Mouse (Mus musculus) lung, postnatal 0 days (tissue): ENCODE results near the gene Snw1. TPM values are rescaled to one million over a fixed set of nuclear protein-coding genes. Genes with fewer than 3 reads are reported as not detected.
A peak's percentile ranks its signal among the peaks of the same experiment; 100 is the strongest.

Experiments used
- ATAC-seq: fragments of 200-750 bp; cut with Nextera tagmentation; 2 replicates; pipeline ENCODE4 v1.8.0; 2017; ENCODE audit warnings: moderate library complexity
- DNase-seq: peaks from one replicate; pipeline ENCODE4 v3.0.0-alpha.2; 2016; ENCODE audit warnings: low spot score
- H3K27ac ChIP-seq: fragments of 300-500 bp; sonication (generic); 2 replicates; pipeline ENCODE4 v1.5.1; 2014; ENCODE audit warnings: antibody characterized with exemption, mild to moderate bottlenecking, low read length, mixed read lengths
- H3K27me3 ChIP-seq: fragments of 300-500 bp; sonication (generic); replicated peaks from 2 replicates; pipeline ENCODE4 v1.6.1; 2014; ENCODE audit warnings: low read length, mixed read lengths; ENCODE audit not compliant: insufficient read depth
- H3K36me3 ChIP-seq: fragments of 300-500 bp; sonication (generic); 2 replicates; pipeline ENCODE4 v1.6.1; 2014; ENCODE audit warnings: low read length, mixed read lengths; ENCODE audit not compliant: insufficient read depth
- H3K4me1 ChIP-seq: fragments of 300-500 bp; sonication (generic); 2 replicates; pipeline ENCODE4 v1.6.1; 2014; ENCODE audit warnings: antibody characterized with exemption, low read depth, low read length, mixed read lengths; ENCODE audit not compliant: insufficient read depth
- H3K4me2 ChIP-seq: fragments of 300-500 bp; sonication (generic); replicated peaks from 2 replicates; pipeline ENCODE4 v1.6.1; 2014; ENCODE audit warnings: low read depth, mild to moderate bottlenecking, low read length, moderate library complexity, mixed read lengths
- H3K4me3 ChIP-seq: fragments of 300-500 bp; sonication (generic); 2 replicates; pipeline ENCODE4 v1.5.1; 2014; ENCODE audit warnings: low read depth, low read length
- H3K9ac ChIP-seq: fragments of 300-500 bp; sonication (generic); replicated peaks from 2 replicates; pipeline ENCODE4 v1.6.1; 2014; ENCODE audit warnings: low read depth, mild to moderate bottlenecking
- H3K9me3 ChIP-seq: fragments of 300-500 bp; sonication (generic); 2 replicates; pipeline ENCODE4 v1.6.1; 2016; ENCODE audit warnings: low read length, mixed read lengths
- CTCF ChIP-seq: IDR thresholded peaks from 2 replicates; pipeline ENCODE4 v1.5.1; 2016; ENCODE audit warnings: antibody characterized with exemption, mild to moderate bottlenecking
- EP300 ChIP-seq: IDR thresholded peaks from 2 replicates; pipeline ENCODE4 v1.6.1; 2016; ENCODE audit warnings: antibody characterized with exemption, mild to moderate bottlenecking, control low read depth
- WGBS: fragments of 180-500 bp; shearing (Covaris S2); extraction: QIAGEN DNeasy Blood & Tissue Kit; methylation state at CpG from one replicate; pipeline ENCODE4 v1.1.7; 2014; 5-methylcytosine and 5-hydroxymethylcytosine counted together
- polyA plus RNA-seq: library from polyadenylated mRNA; unstranded; fragments of >200 nt; fragmentation: Nextera tagmentation; extraction: Ambion mirVana; gene quantifications from 2 replicates; pipeline ENCODE4 v1.2.1, GENCODE M21; 2015

Gene Snw1
- polyA plus RNA-seq, 1 experiment from 2014 or later, result 93.9 TPM

- H3K27ac ChIP-seq, result no peak overlapping the region
- no peaks in the 10 kb centered on the region for H3K27me3 ChIP-seq
- H3K4me2 ChIP-seq, result no peak overlapping the region
- no peak overlapping the region for H3K9ac ChIP-seq
- TF ChIP-seq CTCF (peak; percentile 90), EP300 (no peak)
- H3K4me3 ChIP-seq, result no peak overlapping the region
- ATAC-seq, result peak; percentile 62
- WGBS, result 28% methylated on average over 7 of the region's 7 CpGs
- H3K36me3 ChIP-seq, result no peaks in the 10 kb centered on the region
- H3K4me1 ChIP-seq, result no peaks in the 10 kb centered on the region
- peak; percentile 76 for DNase-seq
- H3K9me3 ChIP-seq, result no peaks in the 10 kb centered on the region
Measured at GRCm38 (mm10) chr12:87416690-87417089, 55.4 kb downstream of the Snw1 start.

GRCm38 (mm10) chr12:87415358-87415757 is 56.7 kb downstream of the Snw1 start:
- DNase-seq (no peak), ATAC-seq (no peak)
- no peaks in the 10 kb centered on the region for H3K27me3 ChIP-seq
- no peaks in the 10 kb centered on the region for H3K4me1 ChIP-seq
- H3K9me3 ChIP-seq, result no peaks in the 10 kb centered on the region
- no peaks in the 10 kb centered on the region for H3K36me3 ChIP-seq
- no peak for TF ChIP-seq CTCF
- TF ChIP-seq EP300, result no peak
- no peak overlapping the region for H3K4me3 ChIP-seq
- H3K27ac ChIP-seq, result no peak overlapping the region
- H3K4me2 ChIP-seq, result no peak overlapping the region
- 66% methylated on average over 4 of the region's 4 CpGs for WGBS
- no peak overlapping the region for H3K9ac ChIP-seq

- no peak overlapping the region for H3K4me3 ChIP-seq
- DNase-seq, result peak; percentile 78
- H3K36me3 ChIP-seq, result no peaks in the 10 kb centered on the region
- H3K27ac ChIP-seq, result no peak overlapping the region
- no peaks in the 10 kb centered on the region for H3K9me3 ChIP-seq
- H3K4me1 ChIP-seq, result peaks cover 8% of the 10 kb centered on the region; the same call in 1 of the 2 replicates
- WGBS, result 19% methylated on average over 4 of the region's 4 CpGs
- TF ChIP-seq CTCF (peak; percentile 93), EP300 (no peak)
- no peak overlapping the region for H3K9ac ChIP-seq
- no peaks in the 10 kb centered on the region for H3K27me3 ChIP-seq
- ATAC-seq, result peak; percentile 47
- H3K4me2 ChIP-seq, result no peak overlapping the region
Measured at GRCm38 (mm10) chr12:87413179-87413790, 58.8 kb downstream of the Snw1 start.

- H3K9me3 ChIP-seq, result no peaks in the 10 kb centered on the region
- H3K27me3 ChIP-seq, result no peaks in the 10 kb centered on the region
- H3K4me2 ChIP-seq, result no peak overlapping the region
- no peak for ATAC-seq
- peaks cover 14% of the 10 kb centered on the region; the same call in 1 of the 2 replicates for H3K4me1 ChIP-seq
- H3K36me3 ChIP-seq, result no peaks in the 10 kb centered on the region
- 23% methylated on average over 7 of the region's 7 CpGs for WGBS
- peak; percentile 53 for DNase-seq
- TF ChIP-seq CTCF (no peak), EP300 (no peak)
- no peak overlapping the region for H3K27ac ChIP-seq
- H3K9ac ChIP-seq, result no peak overlapping the region
- no peak overlapping the region for H3K4me3 ChIP-seq
Measured at GRCm38 (mm10) chr12:87410999-87411398, 61.1 kb downstream of the Snw1 start.

- 65% methylated on average over 4 of the region's 4 CpGs for WGBS
- no peak for TF ChIP-seq CTCF
- TF ChIP-seq EP300, result no peak; the same call in 1 of the 2 replicates
- Histone ChIP-seq H3K27ac (peak overlapping the region; percentile 55; the same call in 1 of the 2 replicates), H3K9ac (no peak overlapping the region), H3K36me3 (no peaks in the 10 kb centered on the region), H3K4me3 (no peak overlapping the region), H3K4me1 (peaks cover 14% of the 10 kb centered on the region; the same call in 1 of the 2 replicates), H3K27me3 (no peaks in the 10 kb centered on the region), H3K9me3 (no peaks in the 10 kb centered on the region), H3K4me2 (no peak overlapping the region)
- peak; percentile 49 for DNase-seq
- ATAC-seq, result peak; percentile 36; the same call in 1 of the 2 replicates
Measured at GRCm38 (mm10) chr12:87409123-87409522, 63.0 kb downstream of the Snw1 start.

- H3K27ac ChIP-seq, result peak overlapping the region; percentile 90
- DNase-seq (peak; percentile 94), ATAC-seq (peak; percentile 84)
- no peaks in the 10 kb centered on the region for H3K9me3 ChIP-seq
- H3K9ac ChIP-seq, result 0 out of 2 replicates have a peak overlapping the region, but pooled peaks have one; percentile 20
- WGBS, result 16% methylated on average over 20 of the region's 21 CpGs
- H3K27me3 ChIP-seq, result no peaks in the 10 kb centered on the region
- H3K4me2 ChIP-seq, result peak overlapping the region; percentile 17
- H3K4me3 ChIP-seq, result 0 out of 2 replicates have a peak overlapping the region, but pooled peaks have one; percentile 2
- peaks cover 14% of the 10 kb centered on the region; the same call in 1 of the 2 replicates for H3K4me1 ChIP-seq
- no peaks in the 10 kb centered on the region for H3K36me3 ChIP-seq
- peak; percentile 23 for TF ChIP-seq CTCF
- peak; percentile 88 for TF ChIP-seq EP300
Measured at GRCm38 (mm10) chr12:87407869-87408605, 64.0 kb downstream of the Snw1 start.
